Mouse (Mus musculus): Measurements from ENCODE around the gene Stx16.

Stx16 gene

GRCm38 (mm10) chr2:174126522-174127375 lies 50.6 kb downstream of the Stx16 start:
- no peak for DNase-seq (ENCODE audit: low read depth, low spot score)

GRCm38 (mm10) chr2:174127376-174127713 lies 51.2 kb downstream of the Stx16 start:
- no peak for DNase-seq (ENCODE audit: low read depth, low spot score)

- no peak for DNase-seq (ENCODE audit: low read depth, low spot score)
These were observed 52.8 kb downstream of the Stx16 start for GRCm38 (mm10) chr2:174128926-174129325.

GRCm38 (mm10) chr2:174130468-174131097 lies 54.5 kb downstream of the Stx16 start:
- DNase-seq (ENCODE audit: low read depth, low spot score) = no peak

GRCm38 (mm10) chr2:174132413-174132969 lies 56.4 kb downstream of the Stx16 start:
- no peak for DNase-seq (ENCODE audit: low read depth, low spot score)

All from c-Kit-negative CD71-positive TER-119-positive erythroid progenitor cells, embryonic 14.5 days (primary cell).